8 mouse cellular contexts compared by ENCODE assay signal in the genomic region with DNA sequence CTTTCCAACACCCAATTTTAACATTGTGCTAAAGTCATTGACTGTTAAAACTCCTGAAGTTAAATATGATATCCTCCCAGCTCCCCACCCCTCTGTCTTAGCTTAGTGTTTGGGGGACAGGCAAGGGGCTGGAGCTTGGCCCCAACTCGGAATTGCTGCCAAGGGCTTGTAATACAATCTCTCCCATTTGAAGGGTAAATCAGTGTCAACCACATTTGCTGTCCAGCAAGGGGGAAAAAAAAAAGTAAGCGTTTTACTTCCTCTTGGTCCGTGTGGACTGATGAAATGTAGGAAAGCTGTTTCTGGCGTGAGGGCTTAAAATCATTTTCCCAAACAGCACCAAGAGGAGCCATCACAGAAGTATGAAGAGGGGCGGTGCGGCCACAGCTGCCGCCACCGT. TPM values are rescaled to one million over a fixed set of nuclear protein-coding genes. Genes with fewer than 3 reads are reported as not detected.
DNase-seq lines count a peak whose midpoint lies in the region; ATAC-seq and TF ChIP-seq lines count a peak whose summit lies in the region.

No protein-coding gene starts in this region.

- H3K4me3 ChIP-seq in heart, embryonic 10.5 days, result peak overlapping the region; percentile 69
- H3K4me3 ChIP-seq in ES-Bruce4 (ENCODE audit: low read depth, low read length), result peak overlapping the region; percentile 61
- H3K4me3 ChIP-seq in liver, postnatal 0 days (ENCODE audit: low read depth, low read length), result peak overlapping the region; percentile 27

- peak overlapping the region; percentile 72 for H3K4me2 ChIP-seq in liver, postnatal 0 days (ENCODE audit: low read depth, low read length)

- TF ChIP-seq POLR2A in ES-Bruce4 (IDR thresholded peaks at IDR 0.05; ENCODE audit: insufficient read depth, low read length), result no peak

- 3% methylated on average over 8 of the region's 8 CpGs for WGBS in heart, embryonic 10.5 days
- WGBS in liver, postnatal 0 days (ENCODE audit: insufficient replicate concordance), result 1% methylated on average over 8 of the region's 8 CpGs

- peaks cover 9% of the 10 kb centered on the region for H3K4me1 ChIP-seq in heart, embryonic 10.5 days
- H3K4me1 ChIP-seq in ES-Bruce4 (ENCODE audit: control insufficient read depth, insufficient read depth, low read length), result peaks cover 3% of the 10 kb centered on the region
- peaks cover 6% of the 10 kb centered on the region for H3K4me1 ChIP-seq in liver, postnatal 0 days (ENCODE audit: insufficient read depth)

- no peaks in the 10 kb centered on the region for H3K9me3 ChIP-seq in heart, embryonic 10.5 days
- H3K9me3 ChIP-seq in ES-Bruce4 (replicated peaks; ENCODE audit: control insufficient read depth, insufficient read depth, low read length, poor library complexity, severe bottlenecking), result no peaks in the 10 kb centered on the region
- no peaks in the 10 kb centered on the region for H3K9me3 ChIP-seq in liver, postnatal 0 days (ENCODE audit: low read length)

- ATAC-seq in liver, postnatal 0 days, result no peak

- DNase-seq in heart, embryonic 10.5 days (ENCODE audit: low spot score), result no peak
- DNase-seq in heart, postnatal 36 days, result no peak
- DNase-seq in forelimb bud, embryonic 11.5 days (ENCODE audit: low read depth, low spot score), result peak; percentile 46
- no peak for DNase-seq in liver, postnatal 0 days
- no peak for DNase-seq in right cerebral cortex, postnatal 14 days
- no peak for DNase-seq in thymus, postnatal 36 days
- DNase-seq in ovary, postnatal 14 days (ENCODE audit: low spot score), result no peak

- H3K27ac ChIP-seq in heart, embryonic 10.5 days, result peak overlapping the region; percentile 85
- H3K27ac ChIP-seq in ES-Bruce4 (ENCODE audit: insufficient read depth, low read length), result no peak overlapping the region
- H3K27ac ChIP-seq in liver, postnatal 0 days (ENCODE audit: low read depth), result no peak overlapping the region

- intact Hi-C loops in heart, postnatal 36 days (cut with DNase I), result loop anchor here (2.0 kb wide), 1 partner anchor 16 kb away; the partner anchor contains the start of genes Fancf and Gas2

- H3K9ac ChIP-seq in ES-Bruce4 (ENCODE audit: low read depth, poor library complexity, severe bottlenecking), result peak overlapping the region; percentile 25; the same call in 1 of the 2 replicates
- 0 out of 2 replicates have a peak overlapping the region, but pooled peaks have one; percentile 27 for H3K9ac ChIP-seq in liver, postnatal 0 days (replicated peaks)

- TF ChIP-seq CTCF in ES-Bruce4 (IDR thresholded peaks at IDR 0.05; ENCODE audit: low read depth, low read length), result no peak
- TF ChIP-seq CTCF in liver, postnatal 0 days (IDR thresholded peaks at IDR 0.05; ENCODE audit: low read depth), result no peak

- no peak for TF ChIP-seq EP300 in ES-Bruce4 (IDR thresholded peaks at IDR 0.05; ENCODE audit: insufficient read depth, low read depth, low read length)
- no peak for TF ChIP-seq EP300 in liver, postnatal 0 days (IDR thresholded peaks at IDR 0.05; ENCODE audit: low read depth)

- no peaks in the 10 kb centered on the region for H3K36me3 ChIP-seq in heart, embryonic 10.5 days
- H3K36me3 ChIP-seq in ES-Bruce4 (ENCODE audit: control insufficient read depth, insufficient read depth, low read length, poor library complexity, severe bottlenecking), result no peaks in the 10 kb centered on the region
- H3K36me3 ChIP-seq in liver, postnatal 0 days (replicated peaks; ENCODE audit: insufficient read depth, low read length), result no peaks in the 10 kb centered on the region

- H3K27me3 ChIP-seq in heart, embryonic 10.5 days (ENCODE audit: insufficient read depth, poor library complexity, severe bottlenecking), result no peaks in the 10 kb centered on the region
- no peaks in the 10 kb centered on the region for H3K27me3 ChIP-seq in ES-Bruce4 (ENCODE audit: control insufficient read depth, insufficient read depth, low read length, poor library complexity, severe bottlenecking)
- H3K27me3 ChIP-seq in liver, postnatal 0 days (ENCODE audit: insufficient read depth, low read length), result no peaks in the 10 kb centered on the region

RNA-seq across cellular contexts. Expression of gene Fancf, which starts 16.7 kb away (rescaled TPM):
- 7.4 and 11.1 TPM in 2 replicates for polyA plus RNA-seq in heart, embryonic 10.5 days (2016; fragmentation: Nextera tagmentation; extraction: Ambion mirVana)
- 1 to 10 TPM; 1.9 to 2.3 TPM for total RNA-seq in heart, postnatal 36 days (2021)
- 6.8 and 8.4 TPM in 2 replicates for polyA plus RNA-seq in ES-Bruce4 (2011; ENCODE audit: insufficient read depth, insufficient read length, low read depth, missing spikeins)
- polyA plus RNA-seq in liver, postnatal 0 days (2015; fragmentation: Nextera tagmentation; extraction: Ambion mirVana), result 4.8 and 5.5 TPM in 2 replicates

RNA-seq across cellular contexts. Expression of gene Gas2, which starts 16.9 kb away (rescaled TPM):
- 7.2 and 11.2 TPM in 2 replicates for polyA plus RNA-seq in heart, embryonic 10.5 days (2016; fragmentation: Nextera tagmentation; extraction: Ambion mirVana)
- total RNA-seq in heart, postnatal 36 days (2021), result 1 to 10 TPM; 4.1 to 4.9 TPM
- 20.6 and 25.7 TPM in 2 replicates for polyA plus RNA-seq in ES-Bruce4 (2011; ENCODE audit: insufficient read depth, insufficient read length, low read depth, missing spikeins)
- polyA plus RNA-seq in liver, postnatal 0 days (2015; fragmentation: Nextera tagmentation; extraction: Ambion mirVana), result 6.1 and 6.4 TPM in 2 replicates
